Mouse (Mus musculus) kidney, adult 2 months (tissue): ENCODE measurements at regions not wholly inside any gene's neighbourhood (a gene's known extent, or its start where the extent isn't known, plus 50 kb on each side); places are given as distances from the start of the nearest gene placed in this dataset.

ENCODE experiments used
- CTCF ChIP-seq: fragments of 200-500 bp; conservative IDR thresholded peaks from 2 replicates; pipeline ENCODE4 v1.5.1; 2011; ENCODE audit warnings: low read depth, mild to moderate bottlenecking, control low read depth, low read length, moderate library complexity, mixed read lengths; ENCODE audit not compliant: insufficient read depth, insufficient read length
- POLR2A ChIP-seq: fragments of 200-500 bp; IDR thresholded peaks from one replicate; pipeline ENCODE4 v1.6.1; 2011; ENCODE audit warnings: low read depth, low read length, control low read depth

GRCm38 (mm10) chr2:148509357-148509756 lies 66.0 kb upstream of the Cd93 start:
- TF ChIP-seq CTCF (no peak), POLR2A (no peak)
